Mouse (Mus musculus) stomach, postnatal 0 days (tissue): ENCODE measurements at regions not wholly inside any gene's neighbourhood (a gene's known extent, or its start where the extent isn't known, plus 50 kb on each side); places are given as distances from the start of the nearest gene placed in this dataset.

ENCODE experiments used
- CTCF ChIP-seq: IDR thresholded peaks from 2 replicates; pipeline ENCODE4 v1.5.1; 2016; ENCODE audit warnings: antibody characterized with exemption, low read depth, mild to moderate bottlenecking, moderate library complexity
- EP300 ChIP-seq: optimal IDR thresholded peaks from 2 replicates; pipeline ENCODE3; 2016; ENCODE audit warnings: antibody characterized with exemption

DNA sequence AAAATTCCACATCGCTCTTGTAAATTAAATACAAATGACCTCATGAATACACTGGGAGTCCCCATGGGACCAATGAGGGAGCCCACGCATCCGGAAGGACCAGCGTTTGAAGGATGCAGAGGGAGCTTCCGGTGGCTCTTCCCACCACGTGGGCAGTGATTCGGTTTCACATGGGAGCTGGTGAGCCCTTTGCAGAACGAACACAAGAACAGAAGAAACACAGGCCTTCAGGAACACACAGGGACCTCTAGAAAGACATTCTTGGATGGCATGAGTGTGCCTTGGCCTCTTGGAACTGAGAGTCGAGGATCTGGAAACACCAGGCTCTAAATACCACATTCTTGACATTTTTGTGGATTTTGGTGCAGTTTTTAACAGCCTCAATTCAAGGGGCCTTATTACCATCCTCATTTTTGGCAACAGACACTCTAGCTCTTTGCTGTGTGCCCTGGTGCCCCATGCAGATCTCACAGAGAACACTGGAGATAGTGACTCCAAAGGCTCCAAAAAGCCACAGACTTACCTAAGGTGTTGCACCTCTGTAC is 204.1 kb downstream of the Sox9 start:
- no peak for TF ChIP-seq CTCF
- no peak for TF ChIP-seq EP300
